Mouse (Mus musculus) MEL (cell line): ENCODE data around the gene A3galt2. TPM values are rescaled to one million over a fixed set of nuclear protein-coding genes. Genes with fewer than 3 reads are reported as not detected.

ENCODE experiments used
- DNase-seq: peaks from one replicate; pipeline ENCODE4 v3.0.0; 2011; ENCODE audit warnings: low read depth, low spot score
- H3K27ac ChIP-seq: 2 replicates; pipeline ENCODE4 v1.5.1; 2012; ENCODE audit warnings: low read depth, mild to moderate bottlenecking, control low read depth, low read length, moderate library complexity; ENCODE audit not compliant: control insufficient read depth
- H3K27me3 ChIP-seq, 2 experiments: fragments of 150-350 bp in 1 of 2; sonication (generic) in 1 of 2; 2 replicates each; pipeline ENCODE4 v1.6.1; 2012; ENCODE audit warnings: low read length in 2 of 2, mild to moderate bottlenecking in 2 of 2, improper control_type of control experiment in 1 of 2, moderate library complexity in 1 of 2; ENCODE audit not compliant: insufficient read depth in 2 of 2, control insufficient read depth in 1 of 2
- H3K36me3 ChIP-seq, 2 experiments: 2 replicates each; pipeline ENCODE4 v1.6.1; 2012 to 2014; ENCODE audit warnings: low read length in 2 of 2, improper control_type of control experiment in 1 of 2, inconsistent platforms in 1 of 2, mild to moderate bottlenecking in 1 of 2; ENCODE audit not compliant: insufficient read depth in 2 of 2, control insufficient read depth in 1 of 2
- H3K4me1 ChIP-seq, 2 experiments: fragments of 150-350 bp in 1 of 2; sonication (generic) in 1 of 2; 2 replicates each; pipeline ENCODE4 v1.6.1; 2012; ENCODE audit warnings: low read length in 2 of 2, improper control_type of control experiment in 1 of 2, mild to moderate bottlenecking in 1 of 2; ENCODE audit not compliant: insufficient read depth in 2 of 2, control insufficient read depth in 1 of 2
- H3K4me3 ChIP-seq, 2 experiments: fragments of 150-350 bp in 1 of 2; sonication (generic) in 1 of 2; 2 replicates each; pipeline ENCODE4 v1.5.1; 2012; ENCODE audit warnings: low read depth in 2 of 2, low read length in 2 of 2, mild to moderate bottlenecking in 2 of 2, moderate library complexity in 2 of 2, control low read depth in 1 of 2, improper control_type of control experiment in 1 of 2; ENCODE audit not compliant: control insufficient read depth in 1 of 2, insufficient read depth in 1 of 2
- H3K79me2 ChIP-seq: 2 replicates; pipeline ENCODE4 v1.6.1; 2012; ENCODE audit warnings: mild to moderate bottlenecking, low read length, moderate library complexity; ENCODE audit not compliant: control insufficient read depth, poor library complexity, insufficient read depth
- H3K9ac ChIP-seq: 2 replicates; pipeline ENCODE4 v1.6.1; 2012; ENCODE audit warnings: low read depth, mild to moderate bottlenecking, control low read depth, low read length, moderate library complexity; ENCODE audit not compliant: control insufficient read depth, poor library complexity, severe bottlenecking
- H3K9me3 ChIP-seq: fragments of 150-350 bp; sonication (generic); replicated peaks from 2 replicates; pipeline ENCODE4 v1.6.1; 2012; ENCODE audit warnings: mild to moderate bottlenecking, low read length, improper control_type of control experiment, moderate library complexity; ENCODE audit not compliant: insufficient read depth
- BHLHE40 ChIP-seq: IDR thresholded peaks from 2 replicates; pipeline ENCODE4 v1.6.1; 2012; ENCODE audit warnings: low read depth, mild to moderate bottlenecking, inconsistent platforms, low read length, improper control_type of control experiment, borderline replicate concordance
- CHD2 ChIP-seq: IDR thresholded peaks from 2 replicates; pipeline ENCODE4 v1.6.1; 2011; ENCODE audit warnings: low read length, improper control_type of control experiment
- CTCF ChIP-seq, 3 experiments: IDR thresholded peaks in 2 of 3; conservative IDR thresholded peaks in 1 of 3; 2 replicates each; pipeline ENCODE4 v1.5.1; 2011 to 2012; ENCODE audit warnings: low read length in 3 of 3, low read depth in 2 of 3, mild to moderate bottlenecking in 2 of 3, improper control_type of control experiment in 1 of 3, inconsistent platforms in 1 of 3, mixed read lengths in 1 of 3, moderate library complexity in 1 of 3; ENCODE audit not compliant: control insufficient read depth in 1 of 3, insufficient read depth in 1 of 3, poor library complexity in 1 of 3, severe bottlenecking in 1 of 3
- E2F4 ChIP-seq: IDR thresholded peaks from 2 replicates; pipeline ENCODE4 v1.6.1; 2011; ENCODE audit warnings: low read depth, low read length, improper control_type of control experiment, borderline replicate concordance
- ELF1 ChIP-seq: IDR thresholded peaks from 2 replicates; pipeline ENCODE4 v1.6.1; 2014; ENCODE audit warnings: low read depth, mild to moderate bottlenecking, inconsistent platforms, low read length, improper control_type of control experiment, moderate library complexity
- EP300 ChIP-seq, 2 experiments: IDR thresholded peaks; 2 replicates each; pipeline ENCODE4 v1.6.1; 2011; ENCODE audit warnings: improper control_type of control experiment in 2 of 2, low read length in 2 of 2, low read depth in 1 of 2, mild to moderate bottlenecking in 1 of 2
- ETS1 ChIP-seq: IDR thresholded peaks from 2 replicates; pipeline ENCODE4 v1.6.1; 2012; ENCODE audit warnings: low read depth, mild to moderate bottlenecking, inconsistent platforms, low read length, improper control_type of control experiment, moderate library complexity
- GABPA ChIP-seq: IDR thresholded peaks from 2 replicates; pipeline ENCODE4 v1.6.1; 2012; ENCODE audit warnings: low read depth, mild to moderate bottlenecking, inconsistent platforms, low read length, improper control_type of control experiment, moderate library complexity
- HCFC1 ChIP-seq: IDR thresholded peaks from 2 replicates; pipeline ENCODE4 v1.6.1; 2012; ENCODE audit warnings: low read depth, mild to moderate bottlenecking, inconsistent platforms, low read length, improper control_type of control experiment, moderate library complexity
- JUND ChIP-seq: IDR thresholded peaks from 2 replicates; pipeline ENCODE4 v1.6.1; 2011; ENCODE audit warnings: low read depth, mild to moderate bottlenecking, improper control_type of control experiment, low read length
- KAT2A ChIP-seq: conservative IDR thresholded peaks from 2 replicates; pipeline ENCODE4 v1.6.1; 2012; ENCODE audit warnings: low read depth, low read length, improper control_type of control experiment, inconsistent platforms
- MEF2A ChIP-seq: IDR thresholded peaks from 2 replicates; pipeline ENCODE4 v1.6.1; 2014; ENCODE audit warnings: low read depth, mild to moderate bottlenecking, inconsistent platforms, low read length, improper control_type of control experiment; ENCODE audit not compliant: poor library complexity, insufficient replicate concordance, severe bottlenecking; ENCODE audit errors: extremely low read depth
- MXI1 ChIP-seq: IDR thresholded peaks from 2 replicates; pipeline ENCODE4 v1.6.1; 2011; ENCODE audit warnings: mild to moderate bottlenecking, low read depth, low read length, improper control_type of control experiment
- POLR2AphosphoS2 ChIP-seq: IDR thresholded peaks from 2 replicates; pipeline ENCODE4 v1.6.1; 2011; ENCODE audit warnings: low read length, improper control_type of control experiment
- POLR2AphosphoS5 ChIP-seq: IDR thresholded peaks from 2 replicates; pipeline ENCODE4 v1.6.1; 2012; ENCODE audit warnings: low read depth, borderline replicate concordance, mild to moderate bottlenecking, inconsistent platforms, low read length, moderate library complexity, mixed read lengths
- RCOR1 ChIP-seq: IDR thresholded peaks from 2 replicates; pipeline ENCODE4 v1.6.1; 2012; ENCODE audit warnings: low read depth, mild to moderate bottlenecking, inconsistent platforms, low read length, improper control_type of control experiment
- TCF12 ChIP-seq: IDR thresholded peaks from 2 replicates; pipeline ENCODE4 v1.6.1; 2014; ENCODE audit warnings: low read depth, mild to moderate bottlenecking, inconsistent platforms, low read length, improper control_type of control experiment, moderate library complexity
- USF1 ChIP-seq: IDR thresholded peaks from 2 replicates; pipeline ENCODE4 v1.6.1; 2014; ENCODE audit warnings: low read depth, mild to moderate bottlenecking, inconsistent platforms, low read length, improper control_type of control experiment, moderate library complexity
- ZKSCAN1 ChIP-seq: IDR thresholded peaks from 2 replicates; pipeline ENCODE4 v1.6.1; 2012; ENCODE audit warnings: low read depth, mild to moderate bottlenecking, inconsistent platforms, low read length, improper control_type of control experiment, moderate library complexity
- polyA plus RNA-seq, 2 experiments: library from polyadenylated mRNA; stranded (reverse) in 1 of 2; unstranded in 1 of 2; fragments of >175 nt in 1 of 2; fragments of >200 nt in 1 of 2; gene quantifications; 2 replicates each; pipeline versions ENCODE4 v1.2.1 to v1.2.4; 2012; ENCODE audit warnings: low replicate concordance in 2 of 2, low read depth in 1 of 2; ENCODE audit not compliant: insufficient read length in 2 of 2, insufficient read depth in 1 of 2, missing spikeins in 1 of 2
- total RNA-seq: library from RNA; depleted of rRNA; stranded (reverse); fragments of 300-350 nt; gene quantifications from 2 replicates; pipeline ENCODE4 v1.2.3, GENCODE M21; 2012

The A3galt2 gene
- total and polyA plus RNA-seq, 3 experiments: 0.06 TPM; not detected in 2

DNA sequence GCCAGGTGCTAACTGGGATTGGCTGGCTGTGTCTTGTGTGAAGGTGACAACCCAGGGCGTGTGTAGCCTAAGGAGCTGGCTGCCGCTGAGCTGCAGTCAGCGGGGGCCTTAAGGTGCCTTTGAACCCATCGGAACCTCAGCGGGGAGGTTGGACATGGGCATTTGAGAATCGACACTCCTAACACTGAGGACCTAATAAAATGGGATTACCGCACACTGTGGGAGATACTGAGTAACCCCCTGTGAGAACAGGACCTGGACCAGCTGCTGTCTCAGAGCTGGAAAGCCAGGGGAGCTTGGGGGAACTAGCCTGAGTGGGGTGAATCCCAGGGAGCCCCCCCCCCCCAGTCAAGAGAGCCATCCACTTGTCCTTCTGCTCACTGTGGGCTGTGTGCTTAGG, 1.6 kb upstream of the A3galt2 start:
- no peak overlapping the region for H3K4me3 ChIP-seq
- no peaks in the 10 kb centered on the region for H3K9me3 ChIP-seq
- no peaks in the 10 kb centered on the region for H3K79me2 ChIP-seq
- H3K36me3 ChIP-seq: peaks cover 0 to 3% of the 10 kb centered on the region in 2 experiments; a peak in 1 of 4 replicates
- DNase-seq: no peak
- H3K27ac ChIP-seq: no peak overlapping the region
- TF ChIP-seq BHLHE40: no peak
- no peak for TF ChIP-seq USF1
- no peak for TF ChIP-seq EP300 (IDR thresholded peaks at IDR 0.05; ENCODE audit: low read depth in 1 of 2, low read length in 2 of 2)
- TF ChIP-seq CHD2: no peak
- no peak for TF ChIP-seq ELF1
- no peak for TF ChIP-seq ETS1
- no peak for TF ChIP-seq MEF2A
- no peak for TF ChIP-seq KAT2A
- no peak for TF ChIP-seq CTCF (IDR thresholded peaks at IDR 0.05 in 2 of 3, conservative IDR thresholded peaks at IDR 0.05 in 1 of 3; ENCODE audit: control insufficient read depth in 1 of 3, insufficient read depth in 1 of 3, low read depth in 2 of 3, low read length in 3 of 3, poor library complexity in 1 of 3, severe bottlenecking in 1 of 3)
- no peak for TF ChIP-seq HCFC1
- no peak for TF ChIP-seq TCF12
- no peak for TF ChIP-seq POLR2AphosphoS2
- no peak for TF ChIP-seq RCOR1
- no peak for TF ChIP-seq E2F4
- no peak for TF ChIP-seq GABPA
- no peak for TF ChIP-seq JUND
- H3K4me1 ChIP-seq: no peaks in the 10 kb centered on the region
- no peak overlapping the region for H3K9ac ChIP-seq
- H3K27me3 ChIP-seq: no peaks in the 10 kb centered on the region

DNA sequence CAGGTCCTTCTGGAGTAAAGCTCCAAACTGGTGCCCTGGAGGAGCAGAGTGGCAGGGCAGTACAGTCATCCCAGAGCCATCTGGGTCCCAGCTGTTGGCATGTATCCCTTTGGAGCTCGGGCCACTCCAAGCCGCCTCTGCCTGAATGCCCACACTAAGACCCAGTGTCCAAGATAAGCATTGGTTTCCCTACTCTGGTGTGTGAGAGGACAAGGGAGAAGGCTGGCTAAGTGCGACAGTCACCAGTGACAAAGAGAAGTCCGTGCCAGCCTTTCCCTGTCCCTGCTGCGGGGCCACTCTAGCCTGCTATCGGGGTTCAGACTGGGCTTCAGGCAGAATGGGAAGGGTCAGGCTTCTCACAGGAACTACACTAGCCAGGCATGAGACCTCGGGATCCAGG, 736 bp downstream of the A3galt2 start:
- Histone ChIP-seq H3K9ac (no peak overlapping the region), H3K79me2 (no peaks in the 10 kb centered on the region), H3K27me3 (no peaks in the 10 kb centered on the region), H3K4me1 (peaks cover 11 to 14% of the 10 kb centered on the region in 2 experiments), H3K9me3 (no peaks in the 10 kb centered on the region), H3K36me3 (peaks cover 0 to 10% of the 10 kb centered on the region in 2 experiments; a peak in 2 of 4 replicates), H3K4me3 (no peak overlapping the region), H3K27ac (no peak overlapping the region)
- DNase-seq: no peak
- TF ChIP-seq ZKSCAN1 (no peak), MXI1 (no peak), POLR2AphosphoS5 (no peak), ETS1 (no peak)
